10 mouse cellular contexts compared by ENCODE assay signal in genomic region chr14:55024236-55024635, GRCm38 (mm10). TPM values are rescaled to one million over a fixed set of nuclear protein-coding genes. Genes with fewer than 3 reads are reported as not detected.
DNase-seq lines count a peak whose midpoint lies in the region; ATAC-seq lines count a peak whose summit lies in the region.
"Had no signal": no experiment of that assay in that cellular context is flagged by ENCODE, and none has a peak within 500 bp of the region (broad histone marks: within the 10 kb centered on the region; RNA-seq: fewer than 3 reads in every experiment).

No protein-coding gene starts in this region.

- no peak overlapping the region for H3K27ac ChIP-seq in heart, embryonic 10.5 days
- no peak overlapping the region for H3K27ac ChIP-seq in embryonic facial prominence, embryonic 14.5 days (replicated peaks; ENCODE audit: low read depth, low read length)
- H3K27ac ChIP-seq: liver, embryonic 15.5 days had no signal

- H3K9me3 ChIP-seq in heart, embryonic 10.5 days = no peaks in the 10 kb centered on the region
- no peaks in the 10 kb centered on the region for H3K9me3 ChIP-seq in embryonic facial prominence, embryonic 14.5 days (ENCODE audit: control insufficient read depth, low read length)
- H3K9me3 ChIP-seq: liver, embryonic 15.5 days had no signal

- intact Hi-C loops in heart, postnatal 10 days (cut with DNase I) = loop anchor here (1.0 kb wide), 2 partner anchors 55 to 74 kb away; no protein-coding TSS in a partner anchor

- WGBS in heart, embryonic 10.5 days = 67% methylated on average over 7 of the region's 7 CpGs
- 61% methylated on average over 7 of the region's 7 CpGs for WGBS in embryonic facial prominence, embryonic 14.5 days

- H3K4me3 ChIP-seq in heart, embryonic 10.5 days = no peak overlapping the region
- H3K4me3 ChIP-seq in embryonic facial prominence, embryonic 14.5 days (ENCODE audit: low read depth, low read length) = no peak overlapping the region
- H3K4me3 ChIP-seq: liver, embryonic 15.5 days had no signal

- H3K36me3 ChIP-seq in heart, embryonic 10.5 days = peaks cover 60% of the 10 kb centered on the region
- H3K36me3 ChIP-seq in embryonic facial prominence, embryonic 14.5 days (ENCODE audit: control insufficient read depth, insufficient read depth, low read length) = peaks cover 64% of the 10 kb centered on the region
- H3K36me3 ChIP-seq in splenic B cell, adult 2 months (ENCODE audit: control insufficient read depth, insufficient read depth, low read length, poor library complexity, severe bottlenecking) = no peaks in the 10 kb centered on the region; the same call in 1 of the 2 replicates

- DNase-seq in heart, postnatal 10 days = peak; percentile 59 to 77
- no peak for DNase-seq in heart, embryonic 10.5 days (ENCODE audit: low spot score)
- peak; percentile 56 for DNase-seq in CD4-positive helper T cell, adult 2 months (ENCODE audit: low read depth, low spot score)
- DNase-seq in adrenal gland, postnatal 36 days = peak; percentile 63 to 74
- peak; percentile 62 for DNase-seq in embryonic facial prominence, embryonic 14.5 days (ENCODE audit: low spot score)
- peak; percentile 54 to 81 for DNase-seq in kidney, postnatal 36 days
- DNase-seq in lung, postnatal 36 days = peak; percentile 65
- peak; percentile 61 for DNase-seq in splenic B cell, adult 2 months (ENCODE audit: low read depth, low spot score)

- no peak overlapping the region for H3K9ac ChIP-seq in embryonic facial prominence, embryonic 14.5 days (ENCODE audit: low read depth, low read length)
- H3K9ac ChIP-seq: liver, embryonic 15.5 days had no signal

- peaks cover 20% of the 10 kb centered on the region for H3K4me1 ChIP-seq in heart, embryonic 10.5 days
- H3K4me1 ChIP-seq in embryonic facial prominence, embryonic 14.5 days (ENCODE audit: control insufficient read depth, insufficient read depth, low read length) = peaks cover 6% of the 10 kb centered on the region; the same call in 1 of the 2 replicates

- no peak for ATAC-seq in embryonic facial prominence, embryonic 14.5 days (ENCODE audit: low read depth)

- no peak overlapping the region for H3K4me2 ChIP-seq in embryonic facial prominence, embryonic 14.5 days (ENCODE audit: low read depth, low read length)
- H3K4me2 ChIP-seq: liver, embryonic 15.5 days had no signal

- no peaks in the 10 kb centered on the region for H3K27me3 ChIP-seq in heart, embryonic 10.5 days (ENCODE audit: insufficient read depth, poor library complexity, severe bottlenecking)
- H3K27me3 ChIP-seq in embryonic facial prominence, embryonic 14.5 days (replicated peaks; ENCODE audit: control insufficient read depth, insufficient read depth, low read length) = no peaks in the 10 kb centered on the region
- H3K27me3 ChIP-seq in splenic B cell, adult 2 months (ENCODE audit: control insufficient read depth, insufficient read depth, low read length, poor library complexity, severe bottlenecking) = no peaks in the 10 kb centered on the region
- H3K27me3 ChIP-seq: liver, embryonic 15.5 days had no signal

RNA-seq across cellular contexts. Expression of gene Ngdn, which starts 9.0 kb away (rescaled TPM):
- total RNA-seq in heart, postnatal 10 days (2021) = 10 to 100 TPM; 30.6 to 33.9 TPM
- 73.7 and 88.8 TPM in 2 replicates for polyA plus RNA-seq in heart, embryonic 10.5 days (2016; fragmentation: Nextera tagmentation; extraction: Ambion mirVana)
- 10 to 100 TPM; 34.6 to 44.8 TPM for total RNA-seq in adrenal gland, postnatal 36 days (2021)
- 70.1 and 71.6 TPM in 2 replicates for polyA plus RNA-seq in embryonic facial prominence, embryonic 14.5 days (2014; fragmentation: Nextera tagmentation; extraction: Ambion mirVana)

RNA-seq across cellular contexts. Expression of gene Myh7, which starts 29.8 kb away (rescaled TPM):
- 1,000 to 10,000 TPM; 1,842 to 1,858 TPM for total RNA-seq in heart, postnatal 10 days (2021)
- 2,022 and 5,104 TPM in 2 replicates for polyA plus RNA-seq in heart, embryonic 10.5 days (2016; fragmentation: Nextera tagmentation; extraction: Ambion mirVana)
- under 1 TPM in 1 of 2 experiments, not detected in 1; 0.49 TPM for total RNA-seq in adrenal gland, postnatal 36 days (2021)
- polyA plus RNA-seq in embryonic facial prominence, embryonic 14.5 days (2014; fragmentation: Nextera tagmentation; extraction: Ambion mirVana) = 92.5 and 103 TPM in 2 replicates

RNA-seq across cellular contexts. Expression of gene Gm17428, which starts 47.5 kb away (rescaled TPM):
- not detected for total RNA-seq in heart, postnatal 10 days (2021)
- not detected in 2 replicates for polyA plus RNA-seq in heart, embryonic 10.5 days (2016; fragmentation: Nextera tagmentation; extraction: Ambion mirVana)
- total RNA-seq in adrenal gland, postnatal 36 days (2021) = not detected
- not detected in 2 replicates for polyA plus RNA-seq in embryonic facial prominence, embryonic 14.5 days (2014; fragmentation: Nextera tagmentation; extraction: Ambion mirVana)
- total RNA-seq: adrenal gland, postnatal 4 days had no signal
- polyA plus RNA-seq: liver, embryonic 15.5 days had no signal

RNA-seq across cellular contexts. Expression of gene Myh6, which starts 57.5 kb away (rescaled TPM):
- over 10,000 TPM; 20,580 to 20,870 TPM for total RNA-seq in heart, postnatal 10 days (2021)
- polyA plus RNA-seq in heart, embryonic 10.5 days (2016; fragmentation: Nextera tagmentation; extraction: Ambion mirVana) = 2,034 and 3,157 TPM in 2 replicates
- not detected for total RNA-seq in adrenal gland, postnatal 36 days (2021)
- 8.6 and 10.3 TPM in 2 replicates for polyA plus RNA-seq in embryonic facial prominence, embryonic 14.5 days (2014; fragmentation: Nextera tagmentation; extraction: Ambion mirVana)

Comparison
In these comparisons a context has a peak if more than half of its experiments do, and no peak if none do; other contexts are left out.
1. RNA of gene Myh7, which starts 29.8 kb away (total RNA-seq): 1,842 to 1,858 TPM in heart, postnatal 10 days; 0.49 TPM in adrenal gland, postnatal 36 days; every median in the first group is over 1,000 times any median in the second.